Mouse (Mus musculus) c-Kit-positive CD71-positive TER-119-positive erythroid progenitor cells, embryonic 14.5 days (primary cell): ENCODE measurements around the gene Nup85.

ENCODE experiments used
- DNase-seq: peaks from one replicate; pipeline ENCODE4 v3.0.0-alpha.2; 2013; ENCODE audit warnings: low spot score

Gene Nup85

DNA sequence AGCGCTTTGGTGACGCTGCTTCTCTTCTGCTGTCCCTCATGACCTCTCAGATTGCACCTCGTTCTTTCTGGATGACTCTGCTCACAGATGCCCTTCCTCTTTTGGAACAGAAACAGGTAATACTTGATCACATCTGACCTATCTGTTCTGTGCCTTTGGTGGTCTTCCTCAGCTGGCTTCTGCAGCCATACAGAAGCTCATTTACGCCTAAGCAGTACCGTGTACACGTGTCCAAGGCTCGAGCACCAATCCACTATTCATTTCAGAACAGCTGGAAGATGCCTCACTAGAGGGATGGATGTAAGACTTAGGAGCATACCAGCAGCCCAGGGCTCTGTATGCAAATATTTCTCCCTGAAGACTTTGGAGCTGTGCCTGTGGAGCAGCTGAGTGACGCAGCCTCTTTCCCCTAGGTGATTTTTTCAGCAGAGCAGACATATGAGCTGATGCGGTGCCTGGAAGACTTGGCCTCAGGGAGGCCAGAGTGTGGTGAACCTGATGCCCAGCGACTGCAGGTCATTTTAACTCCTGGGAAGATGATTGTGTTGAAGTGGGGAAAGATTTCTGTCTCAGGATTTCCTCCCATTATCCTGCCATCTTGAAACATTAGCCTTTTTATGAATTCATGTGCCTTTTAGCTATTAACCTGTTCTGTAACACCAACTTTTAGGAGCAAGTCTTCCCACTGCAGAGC lies 18.8 kb downstream of the Nup85 start:
- DNase-seq = no peak

DNA sequence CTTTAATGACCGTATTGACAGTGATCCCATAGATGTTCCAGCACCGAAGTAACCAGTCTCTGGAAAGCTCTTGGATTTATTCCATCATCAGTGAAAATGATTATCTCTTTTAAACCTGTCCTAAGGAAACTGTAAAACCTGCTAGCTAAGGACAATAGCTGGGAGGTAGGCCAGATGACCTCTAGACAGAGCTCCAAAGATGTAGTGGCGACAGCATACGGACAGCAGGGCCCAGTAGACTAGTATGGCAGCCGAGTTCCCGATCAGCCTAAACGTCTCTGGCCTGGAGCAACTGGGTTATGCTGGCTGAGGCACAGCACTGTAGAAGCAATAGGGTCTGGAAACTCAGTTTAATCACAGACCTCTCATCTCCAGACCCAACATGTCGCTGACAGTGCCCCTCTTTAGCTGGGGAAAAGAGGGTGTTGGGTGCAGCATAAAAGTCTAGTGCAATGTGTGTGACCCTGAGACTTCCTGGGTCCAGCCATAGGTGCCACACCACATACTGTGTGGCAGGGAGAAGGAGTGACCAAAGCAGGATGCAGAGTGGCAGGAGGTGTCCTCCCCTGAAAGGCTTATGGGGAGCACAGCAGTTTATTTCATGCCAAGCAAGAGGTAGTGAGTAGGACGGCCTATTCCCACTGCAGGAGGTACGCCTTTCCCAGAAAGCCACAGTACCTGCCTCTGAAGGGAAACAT lies 20.3 kb downstream of the Nup85 start:
- DNase-seq = no peak

DNA sequence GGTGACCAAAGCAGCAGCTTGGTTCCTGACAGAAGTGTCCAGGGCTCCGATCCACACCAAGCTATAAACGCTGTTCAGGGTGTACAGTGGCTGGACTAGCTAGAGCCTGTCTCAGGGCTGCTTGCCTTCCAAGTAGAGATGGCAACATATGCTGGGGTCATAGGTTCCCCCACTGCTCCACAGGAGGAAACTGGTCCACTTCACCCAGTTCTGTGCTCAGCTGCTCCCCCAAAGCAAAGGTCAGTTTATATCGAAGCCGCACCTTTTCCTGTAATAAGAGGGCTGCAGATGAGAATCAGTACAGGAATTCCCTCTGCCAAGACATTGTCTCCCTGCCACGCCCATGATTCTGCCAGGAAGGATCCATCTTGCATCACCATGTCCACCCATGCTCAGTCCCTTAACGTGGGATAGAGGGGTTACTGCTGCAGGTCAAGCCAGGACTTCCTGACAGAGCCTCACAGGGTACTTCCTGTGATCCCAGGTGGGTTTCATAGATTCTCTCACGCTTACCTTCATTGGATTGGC lies 21.4 kb downstream of the Nup85 start:
- no peak for DNase-seq

DNA sequence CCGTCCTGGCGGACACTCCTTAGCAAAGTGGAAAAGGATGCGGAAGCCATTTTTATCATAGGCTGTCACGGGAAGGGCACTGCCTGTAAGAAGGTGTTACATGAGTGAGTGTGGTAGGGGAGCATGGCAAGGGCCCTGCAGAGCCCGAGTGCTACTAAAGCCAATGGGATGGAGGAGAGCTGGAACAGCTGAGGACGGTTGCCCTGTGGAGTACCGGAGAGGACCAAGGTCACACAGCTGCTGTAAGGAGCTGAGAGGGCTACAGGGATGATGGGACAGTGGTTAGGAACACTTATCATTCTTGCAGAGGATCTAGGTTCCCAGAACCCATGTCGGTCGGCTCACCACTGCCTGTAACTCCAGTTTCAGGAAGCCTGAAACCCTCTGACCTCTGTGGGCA lies 22.2 kb downstream of the Nup85 start:
- no peak for DNase-seq

DNA sequence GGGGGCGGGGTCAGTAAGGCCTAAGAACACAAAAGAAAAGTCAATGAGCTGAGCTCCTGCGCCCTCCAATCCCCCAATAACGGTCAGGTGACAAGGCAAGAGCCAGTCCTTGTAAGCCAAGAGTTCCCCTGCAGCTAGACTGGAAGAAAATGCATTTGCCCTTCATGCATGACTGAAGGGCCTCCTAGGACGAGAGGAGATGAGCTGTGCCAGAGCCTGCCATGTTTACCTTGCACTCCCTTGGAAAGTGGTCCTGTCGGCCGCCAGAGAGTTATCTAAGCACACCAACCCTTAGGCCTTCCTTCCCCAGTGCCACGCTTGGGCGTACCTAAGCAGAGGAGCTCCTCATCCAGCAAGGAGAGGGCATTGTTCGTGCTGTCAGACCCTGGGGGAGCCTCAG lies 23.8 kb downstream of the Nup85 start:
- DNase-seq = no peak

DNA sequence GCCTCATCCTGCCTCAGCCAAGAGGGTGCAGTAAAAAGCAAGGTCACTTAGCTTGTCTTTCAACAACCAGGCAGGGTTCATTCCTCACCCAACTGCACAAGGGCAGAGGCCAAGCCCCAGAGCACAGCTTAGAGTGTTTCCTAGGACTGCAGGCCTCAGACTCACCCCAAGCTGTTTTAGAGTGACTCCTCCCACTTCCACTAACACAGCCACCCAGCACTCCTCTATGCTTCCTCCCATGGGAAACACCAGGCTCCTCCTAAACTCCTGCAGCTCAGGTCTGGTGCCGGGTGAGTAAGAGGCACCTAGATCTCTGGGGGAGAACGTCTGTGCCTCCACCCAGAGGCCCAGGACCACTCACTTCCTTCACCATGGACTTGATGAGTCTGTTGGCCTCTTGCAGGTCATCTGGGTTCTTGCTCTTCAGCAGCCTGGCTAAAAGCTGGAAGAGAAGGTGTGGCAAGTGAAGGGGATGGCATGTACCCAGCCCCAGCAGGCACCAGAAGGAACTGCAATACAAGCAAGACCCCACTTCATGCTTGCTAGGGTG lies 26.4 kb downstream of the Nup85 start:
- no peak for DNase-seq

DNA sequence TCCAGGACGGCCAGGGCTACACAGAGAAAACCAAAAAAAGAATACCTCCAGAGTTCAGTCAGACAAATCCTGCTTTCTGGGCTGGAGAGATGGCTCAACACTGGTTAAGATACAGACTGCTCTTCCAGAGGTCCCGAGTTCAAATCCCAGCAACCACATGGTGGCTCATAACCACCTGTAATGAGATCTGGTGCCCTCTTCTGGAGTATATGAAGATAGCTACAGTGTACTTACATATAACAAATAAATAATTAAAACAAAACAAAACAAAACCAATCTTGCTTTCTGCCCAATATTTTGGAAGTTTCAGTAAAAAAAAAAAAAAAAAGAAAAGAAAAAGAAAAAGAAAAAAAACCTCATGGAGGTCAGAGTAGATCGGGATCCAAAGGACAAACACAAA lies 31.0 kb downstream of the Nup85 start:
- no peak for DNase-seq

DNA sequence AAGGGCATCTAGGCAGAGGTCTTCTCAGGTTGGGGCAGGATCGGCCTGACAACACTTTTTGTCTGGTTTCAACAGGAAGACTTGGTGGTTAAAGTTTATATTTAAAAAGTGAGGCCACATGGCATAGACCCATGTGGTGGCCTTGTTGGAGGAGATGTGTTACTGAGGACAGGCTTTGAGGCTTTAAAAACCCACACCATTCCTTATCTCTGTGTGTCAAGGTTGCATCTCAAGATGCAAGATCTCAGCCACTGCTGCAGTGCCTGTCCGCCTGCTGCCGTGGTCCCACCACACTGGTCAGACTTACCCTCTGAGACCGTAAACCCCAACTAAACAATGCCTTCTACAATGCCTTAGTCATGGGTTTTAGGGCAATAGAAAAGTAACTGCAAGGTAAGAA lies 34.1 kb downstream of the Nup85 start:
- DNase-seq = no peak

DNA sequence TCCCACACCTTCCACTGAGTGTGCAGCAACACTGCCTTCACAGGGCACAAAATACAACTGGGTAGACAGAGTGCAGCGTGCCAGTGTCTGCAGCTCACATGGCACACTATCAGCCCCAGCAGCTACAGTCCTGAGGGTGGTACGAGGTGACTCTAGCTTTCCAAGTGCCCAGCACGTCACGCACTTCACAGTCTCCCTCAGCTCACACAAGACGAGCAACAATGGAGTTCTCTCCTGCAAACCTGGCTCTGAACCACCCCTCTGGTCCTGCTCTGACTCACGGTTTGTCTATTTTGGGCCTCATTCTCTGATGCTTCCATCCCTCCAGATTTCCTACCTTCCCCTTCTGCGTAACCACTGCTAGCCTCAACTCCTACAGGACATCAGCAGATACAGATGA lies 35.5 kb downstream of the Nup85 start:
- no peak for DNase-seq

DNA sequence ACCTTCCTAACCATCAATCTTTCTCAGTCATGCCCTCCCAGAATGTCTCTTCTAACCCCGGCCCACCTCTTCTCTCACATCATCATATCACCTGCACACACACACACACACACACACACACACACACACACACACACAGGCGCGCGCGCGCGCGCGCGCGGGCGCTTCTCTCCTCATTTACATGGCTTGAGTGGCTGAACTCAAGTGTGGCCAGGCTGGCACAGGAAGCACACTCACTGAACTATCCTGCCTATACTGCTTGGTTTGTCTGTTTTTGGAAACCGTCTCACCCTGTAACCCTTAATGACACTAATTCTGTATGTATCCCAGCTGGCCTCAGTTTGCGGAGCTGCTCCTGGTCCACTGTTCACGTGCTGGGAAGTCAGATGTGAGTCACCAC lies 36.5 kb downstream of the Nup85 start:
- no peak for DNase-seq

DNA sequence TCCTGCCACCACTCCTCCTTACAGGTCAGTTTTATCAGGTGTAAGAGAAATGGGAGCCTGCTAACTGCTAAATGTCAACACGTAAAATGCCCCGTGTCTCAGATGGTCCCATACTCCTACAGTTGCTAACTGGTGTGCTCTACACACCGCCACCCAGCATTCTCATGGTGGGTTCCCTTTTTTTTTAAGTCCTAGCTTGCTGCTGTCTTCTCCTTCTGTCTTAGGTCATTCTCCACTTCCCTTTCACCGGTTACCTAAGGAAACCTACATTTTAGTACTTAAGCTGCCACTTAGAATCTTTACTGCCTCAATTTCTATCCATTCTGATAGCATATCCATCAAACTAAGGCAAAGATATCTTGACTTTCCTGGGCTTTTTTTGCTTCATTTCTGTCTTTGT lies 36.9 kb downstream of the Nup85 start:
- no peak for DNase-seq

DNA sequence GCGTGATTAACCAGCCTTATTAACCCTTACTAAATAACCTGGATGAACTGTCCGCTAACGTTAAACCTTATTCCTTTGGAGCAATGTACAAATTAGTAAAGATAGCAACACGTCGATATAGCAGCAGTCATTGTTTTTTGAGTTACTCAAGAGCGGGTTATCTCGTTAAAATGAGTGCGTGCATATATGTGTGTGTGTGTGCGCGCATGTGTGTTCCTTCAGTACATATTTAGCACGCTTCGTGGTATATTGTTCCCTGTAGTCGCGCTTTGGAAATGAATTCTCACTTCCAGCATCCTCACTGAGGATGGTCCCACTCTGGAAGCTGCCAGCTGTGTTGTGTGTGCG lies 38.9 kb downstream of the Nup85 start:
- DNase-seq = peak; percentile 33

DNA sequence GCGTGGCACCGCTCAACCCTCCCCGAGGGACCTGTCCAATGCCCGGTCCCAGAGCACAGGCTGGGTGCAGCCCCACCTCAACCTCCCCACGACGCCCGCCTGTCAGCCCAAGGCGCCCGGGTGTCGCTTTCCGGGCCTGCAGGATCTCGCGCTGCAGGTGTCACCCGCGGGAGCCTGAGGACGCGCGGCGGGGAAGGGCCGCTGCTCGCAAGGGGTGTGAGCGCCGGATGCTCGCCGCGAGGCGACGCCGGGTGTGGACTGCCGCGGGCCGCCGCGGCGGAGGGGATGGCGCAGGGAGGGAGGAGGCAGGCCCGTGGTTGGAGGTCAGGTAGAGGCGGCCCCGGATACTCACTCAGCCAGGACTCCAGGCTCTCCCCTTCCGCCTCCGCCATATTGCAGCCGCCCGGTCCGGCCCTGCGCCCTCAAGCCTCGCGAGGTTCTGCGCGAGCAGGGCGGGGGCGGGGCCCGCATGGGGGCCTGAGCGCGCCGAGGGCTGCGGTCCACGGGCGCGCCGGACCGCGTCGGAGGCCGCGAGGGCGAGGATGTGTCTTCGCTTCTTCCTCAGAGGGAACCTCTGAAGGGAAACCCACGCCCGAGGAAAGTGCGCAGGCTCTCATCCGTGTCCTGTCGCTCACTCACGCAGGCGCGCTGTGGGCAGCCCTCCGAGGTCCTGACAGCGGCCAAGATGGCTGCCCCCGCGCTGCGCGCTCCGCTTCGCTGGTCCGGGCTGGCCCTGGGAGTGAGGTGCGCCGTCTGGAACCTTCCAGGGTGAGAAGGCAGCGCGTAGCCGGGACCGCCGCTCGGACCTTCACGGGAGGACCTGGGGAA lies 39.5 kb downstream of the Nup85 start, which contains the start of the genes Mrps7 and Gga3:
TSS of gene Mrps7 (plus strand) at position 450 of the 828 bp plus-strand sequence.
TSS of gene Gga3 (minus strand) at position 576 of the 828 bp plus-strand sequence.
- DNase-seq = peak; percentile 84

DNA sequence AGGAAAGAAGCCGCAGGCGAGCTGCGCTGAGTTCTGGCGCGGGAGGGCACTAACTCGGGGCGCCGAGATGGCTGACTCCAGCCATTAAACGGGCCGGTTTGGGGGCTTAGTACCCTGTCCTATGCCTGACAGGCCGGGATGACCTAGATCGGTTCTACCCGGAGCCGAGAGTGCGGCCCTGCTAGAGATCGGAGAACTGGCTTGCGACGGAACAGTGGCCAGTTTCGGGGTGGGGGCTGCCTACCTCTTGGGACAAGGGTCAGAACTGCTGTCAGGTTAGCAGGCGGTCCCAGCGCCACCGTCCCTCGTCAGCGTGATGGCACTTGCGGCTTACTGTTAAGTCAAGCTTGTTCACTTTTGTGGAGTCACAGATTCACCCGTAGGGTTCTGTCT lies 40.1 kb downstream of the Nup85 start:
- peak; percentile 26 for DNase-seq

DNA sequence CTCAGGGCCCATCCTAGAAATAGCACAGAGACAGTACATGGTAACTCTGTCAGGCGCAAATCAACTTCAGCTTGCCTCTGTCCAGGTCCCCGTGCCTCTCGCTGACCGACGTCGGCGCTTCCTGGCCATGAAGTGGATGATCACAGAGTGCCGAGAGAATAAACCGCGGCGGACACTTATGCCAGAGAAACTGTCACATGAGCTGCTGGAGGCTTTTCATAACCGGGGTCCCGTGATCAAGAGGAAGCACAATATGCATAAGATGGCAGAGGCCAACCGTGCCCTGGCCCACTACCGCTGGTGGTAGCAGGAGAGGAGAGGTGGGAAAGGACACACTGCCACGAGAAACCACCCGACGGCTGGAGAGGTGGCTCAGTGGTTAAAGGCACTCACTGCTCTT lies 42.5 kb downstream of the Nup85 start:
- DNase-seq = no peak

DNA sequence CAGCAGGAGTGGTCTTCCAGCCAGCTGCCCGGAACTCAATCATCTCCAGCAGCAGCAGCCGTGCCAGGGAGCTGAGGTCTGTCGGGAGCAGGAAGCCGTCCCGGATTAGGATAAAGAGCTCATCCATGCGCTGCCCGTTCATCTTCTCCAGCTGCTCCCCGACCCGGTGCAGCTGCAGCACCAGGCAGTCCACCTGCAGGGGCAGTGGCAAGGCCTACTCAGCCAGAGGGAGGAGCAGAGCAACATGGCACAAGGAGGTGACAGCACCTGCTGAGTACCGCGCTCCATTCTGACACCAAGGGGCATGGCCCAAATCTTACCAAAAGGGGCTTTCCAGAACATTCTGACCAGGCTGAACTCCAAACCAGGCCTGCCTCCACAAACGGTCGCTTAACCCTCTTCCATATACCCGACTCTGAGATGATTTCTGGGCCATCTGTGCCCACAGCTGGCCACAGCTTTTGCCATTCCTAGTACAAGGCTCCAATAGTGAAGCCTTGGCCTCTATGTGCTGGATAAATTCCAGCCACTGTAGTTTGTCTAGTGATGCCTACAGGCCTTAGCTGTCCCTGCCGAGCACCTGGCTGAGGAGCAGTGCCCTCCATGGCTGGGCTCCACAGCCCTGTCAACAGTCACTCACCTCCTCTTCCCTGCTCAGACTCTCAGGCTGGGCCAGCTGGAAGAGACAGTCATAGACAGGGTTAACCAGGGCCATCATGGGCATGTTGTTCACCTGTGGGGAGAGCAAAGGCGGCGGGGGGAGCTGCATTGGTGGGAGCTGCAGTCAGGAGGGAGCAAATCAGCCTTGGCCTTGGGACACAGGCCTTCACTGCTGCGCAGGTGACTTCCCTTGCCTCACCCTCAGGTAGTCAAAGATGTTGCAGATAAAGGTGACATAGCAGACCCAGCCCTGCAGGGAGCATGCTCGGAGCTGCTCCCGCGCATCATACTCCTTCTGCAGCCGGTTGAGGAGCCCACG lies 44.5 kb downstream of the Nup85 start:
- no peak for DNase-seq

DNA sequence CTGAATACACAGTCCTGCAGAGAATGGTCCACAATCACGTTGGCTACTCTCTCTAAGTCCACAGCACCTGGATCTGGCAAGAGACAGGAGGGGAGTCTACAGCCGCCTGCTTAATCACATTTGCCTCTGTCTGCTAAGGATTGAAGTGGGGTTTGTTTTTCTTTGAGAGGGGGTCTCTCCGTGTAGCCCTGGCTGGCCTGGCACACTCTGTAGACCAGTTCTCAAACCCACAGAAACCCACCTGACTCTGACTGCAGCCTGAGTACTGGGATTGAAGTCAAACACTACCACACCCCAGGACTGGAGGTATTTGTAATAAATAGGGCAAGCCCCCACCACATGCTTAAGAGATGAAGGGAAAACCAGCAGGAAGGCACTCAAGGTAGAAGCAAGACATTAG lies 45.3 kb downstream of the Nup85 start:
- DNase-seq = no peak

DNA sequence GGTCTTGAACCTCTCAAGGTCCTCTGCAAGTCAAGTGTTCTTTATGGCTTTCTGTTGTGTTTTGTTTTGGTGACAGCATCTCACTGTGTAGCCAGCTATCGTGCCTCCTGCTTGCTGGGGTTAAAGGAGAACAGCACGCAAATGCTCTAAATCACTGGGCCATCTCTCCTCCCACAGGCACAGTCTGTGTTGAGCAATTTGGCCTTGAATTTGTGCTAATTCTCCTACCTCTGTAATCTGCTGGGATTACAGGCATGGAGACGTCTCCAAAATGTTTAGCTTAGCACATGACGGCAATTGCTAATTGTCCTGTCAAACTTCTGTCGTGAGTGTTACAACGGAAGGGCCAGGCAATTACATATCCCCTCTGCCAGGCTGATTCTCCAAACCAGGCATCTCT lies 46.9 kb downstream of the Nup85 start:
- no peak for DNase-seq

DNA sequence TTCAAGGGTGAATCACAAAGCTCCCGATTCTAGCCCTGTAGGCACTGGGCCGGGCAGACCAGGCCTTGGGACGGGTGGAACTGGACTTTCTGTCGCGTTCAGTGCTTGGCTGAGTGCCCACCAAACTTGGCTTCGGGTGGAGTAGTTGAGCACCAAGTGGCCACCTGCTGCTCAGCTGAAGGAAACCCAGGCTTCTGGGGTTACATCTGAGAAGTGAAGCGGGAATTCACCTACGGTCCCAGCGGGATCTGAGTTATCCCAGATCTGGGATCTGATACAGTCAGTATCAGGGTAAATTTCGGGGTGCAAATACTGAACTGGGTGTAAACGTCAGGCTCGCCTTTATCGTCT lies 47.8 kb downstream of the Nup85 start:
- DNase-seq = peak; percentile 38

DNA sequence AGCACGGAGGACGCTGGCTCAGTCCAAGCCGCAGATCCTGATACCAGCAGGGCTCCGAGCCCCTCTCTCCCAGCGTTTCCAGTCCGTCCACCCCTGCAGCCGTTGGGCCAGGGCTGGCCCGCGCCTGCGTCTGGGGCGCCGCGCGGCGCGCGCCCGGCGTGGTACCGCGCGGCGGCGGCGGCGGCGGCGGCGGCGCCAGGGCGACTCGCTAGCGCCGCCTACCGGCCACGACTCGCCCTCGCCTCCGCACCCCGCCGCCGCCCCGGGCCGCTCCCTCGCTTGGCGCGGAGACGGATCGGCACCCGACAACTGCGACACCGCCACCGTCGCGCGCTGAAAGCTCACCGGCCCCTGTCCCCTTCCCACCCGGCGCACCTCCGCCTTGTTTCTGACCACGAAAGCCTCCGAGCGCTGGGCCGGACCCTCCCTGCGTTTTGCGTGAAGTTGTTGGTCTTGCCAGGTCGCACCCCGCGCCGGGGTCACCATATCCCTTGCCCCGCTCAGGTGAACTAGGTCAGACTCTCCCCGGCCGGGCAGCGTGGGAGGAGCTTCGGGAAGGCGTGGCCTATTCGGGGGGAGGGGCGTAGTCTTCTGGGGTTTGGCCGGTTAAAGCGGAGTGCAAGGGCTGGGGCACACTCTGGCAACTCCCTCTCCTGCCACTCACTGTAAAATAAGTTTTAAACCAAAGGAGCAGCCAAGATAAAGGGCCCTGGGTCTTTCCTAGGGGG lies 48.3 kb downstream of the Nup85 start, which contains the start of gene Mif4gd:
TSS of gene Mif4gd (minus strand) at position 560 of the 728 bp plus-strand sequence.
- peak; percentile 93 for DNase-seq
